Mouse (Mus musculus) embryonic fibroblast, embryonic 13.5 days (primary cell): Measurements from ENCODE around the gene Jarid2.

ENCODE experiments used
- CTCF ChIP-seq: IDR thresholded peaks from 2 replicates; pipeline ENCODE4 v1.5.1; 2011; ENCODE audit warnings: mild to moderate bottlenecking, control low read depth, low read length, moderate library complexity, borderline replicate concordance; ENCODE audit not compliant: insufficient read depth
- POLR2A ChIP-seq: IDR thresholded peaks from 2 replicates; pipeline ENCODE4 v1.6.1; 2011; ENCODE audit warnings: low read depth, mild to moderate bottlenecking, control low read depth, low read length, moderate library complexity

- TF ChIP-seq CTCF (no peak), POLR2A (no peak)
Observed at GRCm38 (mm10) chr13:44948320-44949250, 219.3 kb downstream of the Jarid2 start.
